Mouse (Mus musculus) gastrocnemius, postnatal 14 days (tissue): ENCODE measurements at regions not wholly inside any gene's neighbourhood (a gene's known extent, or its start where the extent isn't known, plus 50 kb on each side); places are given as distances from the start of the nearest gene placed in this dataset.

Source experiments
- DNase-seq: peaks from one replicate; pipeline ENCODE4 v3.0.0; 2021; ENCODE audit warnings: mixed read lengths
- intact Hi-C: fragments of 180-260 bp; cut with DNase I; formaldehyde crosslinking; loops from one replicate; pipeline ENCODE4 v1.15.1; 2025; ENCODE audit warnings: low total_unique reads

DNA sequence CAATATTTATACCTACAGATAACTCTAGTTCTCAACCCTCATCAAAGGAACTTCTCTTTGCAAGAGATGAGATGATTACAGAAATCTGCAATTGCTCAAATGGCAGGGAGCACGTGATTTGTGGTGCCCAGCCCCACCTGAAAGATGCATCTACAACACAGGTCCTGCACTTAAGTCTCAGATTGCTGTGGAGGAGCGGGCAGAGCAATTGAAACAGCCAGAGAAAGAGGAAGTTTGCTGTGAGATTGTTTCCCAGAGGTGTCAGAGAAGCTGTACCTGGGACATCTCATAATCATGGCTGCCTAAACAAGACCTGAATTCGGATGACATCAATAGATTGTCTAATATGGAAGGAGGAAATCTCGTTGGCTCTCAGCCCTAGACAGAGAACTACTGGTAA, 105.9 kb upstream of the Cxcr4 start:
- intact Hi-C loops, result no loop called here
- DNase-seq, result no peak

DNA sequence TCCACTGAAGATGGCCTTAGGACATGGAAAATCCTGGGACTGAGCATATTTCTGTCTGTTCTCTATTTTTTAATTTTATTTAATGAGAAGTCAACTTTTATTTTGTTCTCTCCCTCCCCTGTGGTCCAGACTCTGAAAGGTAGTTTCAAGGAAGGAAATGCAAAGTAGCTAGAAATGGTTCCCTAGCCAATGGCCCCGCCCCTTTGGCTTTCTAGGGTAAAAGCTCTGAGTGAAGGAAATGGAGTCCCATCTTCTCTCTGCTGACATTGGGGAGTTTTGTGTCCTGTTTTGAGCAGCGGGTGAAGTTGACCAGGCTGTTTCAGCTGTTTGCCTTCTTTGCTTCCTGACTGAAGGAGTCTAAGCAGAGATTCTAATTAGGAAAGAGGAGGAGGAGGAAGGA, 103.8 kb upstream of the Cxcr4 start:
- intact Hi-C loops, result no loop called here

DNA sequence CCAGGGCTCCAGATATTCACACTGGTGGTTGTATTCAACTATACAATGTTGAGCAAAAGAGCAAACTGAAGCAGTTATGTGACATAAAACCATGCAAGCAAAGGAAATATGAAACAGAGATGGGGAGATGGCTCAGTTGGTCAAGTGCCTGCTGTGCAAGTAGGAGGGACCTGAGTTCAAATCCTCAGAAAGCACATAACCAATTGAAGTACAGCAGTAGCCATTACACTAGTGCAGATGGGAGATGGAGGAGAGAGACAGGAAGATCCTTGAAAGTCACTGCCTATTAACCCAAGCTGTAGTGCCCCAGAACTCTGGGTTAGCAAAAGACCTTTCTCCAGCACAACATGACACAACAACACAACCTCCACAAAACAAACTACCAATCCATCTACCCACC, 100.7 kb upstream of the Cxcr4 start:
- no peak for DNase-seq
- intact Hi-C loops, result no loop called here

More for the DNA sequence above, 103.8 kb upstream of the Cxcr4 start:
- DNase-seq, result no peak

DNA sequence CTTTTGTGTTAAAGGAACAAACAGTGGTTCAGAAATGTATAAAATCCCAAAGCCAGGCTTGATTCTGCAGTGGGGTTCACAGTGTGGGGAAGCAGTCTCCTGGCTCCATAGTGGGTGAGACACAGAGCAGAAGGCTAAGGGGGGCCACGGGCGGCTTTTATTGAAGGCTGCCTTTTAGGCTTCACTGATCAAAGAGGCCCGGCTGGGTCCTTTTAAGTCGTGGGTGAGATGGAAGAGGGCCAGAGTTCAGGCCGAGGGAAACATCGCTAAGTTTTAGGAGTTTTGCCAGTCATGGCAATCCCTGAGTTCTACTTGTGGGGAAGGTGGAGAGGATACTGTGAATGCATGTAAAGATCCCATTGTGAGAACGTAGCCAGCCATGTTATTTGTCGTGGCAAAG, 100.2 kb upstream of the Cxcr4 start:
- intact Hi-C loops, result no loop called here
- DNase-seq, result no peak

DNA sequence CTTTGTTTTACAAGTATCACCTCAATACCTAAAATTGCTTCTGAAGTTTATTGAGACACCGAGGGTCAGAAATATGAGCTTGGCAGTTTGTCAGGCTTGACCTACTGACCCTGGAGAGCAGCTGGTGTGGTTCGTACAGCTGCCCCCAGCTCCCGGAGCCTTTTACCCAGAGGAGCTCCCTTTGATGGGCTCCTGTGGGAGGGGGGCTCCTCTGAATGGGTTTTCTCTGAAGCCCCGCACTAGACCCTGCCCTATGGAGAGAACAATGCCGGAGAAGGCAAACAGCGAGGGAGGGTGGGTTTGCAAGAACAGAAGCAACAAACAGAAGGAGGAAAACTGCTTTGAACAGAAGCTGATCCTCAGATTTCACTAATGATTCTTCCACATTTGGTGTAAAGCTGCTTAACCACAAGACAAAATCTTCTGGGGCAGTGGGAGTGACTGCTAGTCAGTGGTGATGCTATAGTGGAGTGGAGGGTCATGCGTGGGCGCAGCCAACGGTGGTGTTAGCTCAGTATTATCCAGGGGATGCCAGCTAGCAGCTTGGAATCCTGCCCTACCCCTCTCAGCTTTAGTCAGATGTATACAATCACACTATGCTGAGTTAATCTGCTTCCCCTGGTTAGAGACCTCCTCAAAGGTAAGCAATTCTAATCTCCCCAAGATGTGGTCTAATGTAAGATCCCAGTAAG, 95.3 kb upstream of the Cxcr4 start:
- DNase-seq, result no peak
- intact Hi-C loops, result no loop called here

DNA sequence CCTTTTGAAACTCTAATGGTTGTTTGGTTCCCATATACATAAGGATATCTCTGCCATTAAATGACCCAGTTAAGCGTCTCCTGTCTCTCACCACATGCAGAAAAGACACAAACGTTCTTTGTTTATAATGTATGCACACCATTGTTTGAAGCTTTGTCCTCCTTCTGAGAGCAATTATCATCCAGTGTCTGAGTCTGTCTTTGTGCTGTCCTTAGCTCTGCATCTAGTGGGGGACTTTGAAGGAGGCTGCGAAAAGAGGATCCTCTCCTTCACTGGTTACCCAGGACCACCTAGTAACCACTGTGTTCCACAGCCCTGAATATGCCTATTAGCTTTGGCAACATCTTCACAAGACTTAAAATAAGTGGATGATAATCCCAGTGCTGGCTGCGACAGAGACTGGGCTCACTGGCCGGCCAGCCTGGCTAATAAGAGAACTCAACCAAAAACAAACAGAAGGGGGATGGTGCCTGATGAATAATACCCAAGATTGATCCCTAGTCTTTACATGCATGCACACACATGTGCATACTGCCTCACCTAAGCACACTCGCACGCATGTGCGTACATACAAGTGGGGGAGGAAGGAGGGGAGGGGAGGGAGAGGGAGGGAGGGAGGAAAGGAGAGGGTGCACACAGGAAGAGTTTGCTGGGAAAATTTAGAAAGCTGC, 93.5 kb upstream of the Cxcr4 start:
- intact Hi-C loops, result no loop called here
- no peak for DNase-seq

DNA sequence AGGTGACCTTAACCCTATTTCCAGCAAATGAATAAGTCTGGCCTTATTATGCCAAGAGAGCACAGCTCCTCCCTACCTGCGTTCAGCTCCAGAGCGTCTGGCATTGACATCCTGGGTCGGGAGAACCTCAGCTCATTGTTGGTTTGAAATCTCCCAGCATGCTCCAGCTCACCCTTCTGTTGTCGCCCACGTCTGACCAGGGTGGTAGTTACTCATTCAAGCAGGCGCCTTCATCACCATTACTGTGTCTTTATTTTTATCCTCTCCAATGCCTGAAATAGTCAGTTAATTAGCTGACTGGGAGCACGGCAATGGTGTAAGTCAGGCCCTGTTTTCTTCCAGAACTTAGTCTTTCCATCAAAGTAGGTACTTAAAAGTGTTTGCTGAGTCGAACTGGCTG, 90.8 kb upstream of the Cxcr4 start:
- intact Hi-C loops, result no loop called here
- no peak for DNase-seq

DNA sequence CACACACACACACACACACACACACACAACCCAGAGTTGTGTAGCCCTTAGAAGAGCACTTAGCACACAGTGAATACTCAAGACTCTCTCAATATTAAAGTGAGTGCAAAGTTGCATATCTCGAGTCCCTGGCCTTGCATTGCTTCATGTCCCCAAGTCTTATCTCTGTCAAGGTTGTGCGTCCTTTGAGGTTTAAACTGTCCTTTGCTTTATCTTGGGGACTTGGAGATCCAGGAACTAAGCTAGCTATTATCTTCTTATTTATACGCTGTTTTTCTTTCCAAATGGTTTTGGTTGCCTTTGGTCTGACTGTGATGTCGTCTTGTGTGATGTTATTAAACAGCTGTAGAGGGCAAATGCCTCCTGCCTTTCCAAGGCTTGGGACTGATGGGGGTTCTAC, 89.2 kb upstream of the Cxcr4 start:
- DNase-seq, result no peak
- intact Hi-C loops, result no loop called here

DNA sequence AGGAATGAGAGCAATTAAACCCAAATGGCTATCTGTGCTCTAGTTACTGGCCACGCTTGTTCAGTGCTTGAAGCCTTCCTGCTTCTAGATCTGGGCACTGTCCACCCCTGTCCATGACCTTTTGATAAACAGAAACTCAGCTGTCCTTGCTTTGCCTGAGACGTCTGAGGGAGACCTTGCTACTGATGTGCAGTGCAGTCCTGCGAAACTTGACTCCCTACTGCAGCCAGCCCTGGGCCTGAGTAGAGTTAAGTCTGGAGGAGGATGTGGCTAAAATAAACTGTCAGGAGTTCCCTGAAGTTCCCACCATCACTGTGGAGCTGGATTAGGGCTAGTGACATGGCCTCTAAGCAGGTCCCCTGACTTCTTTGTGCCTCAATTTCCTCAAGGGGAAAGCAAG, 88.4 kb upstream of the Cxcr4 start:
- intact Hi-C loops, result no loop called here
- no peak for DNase-seq

DNA sequence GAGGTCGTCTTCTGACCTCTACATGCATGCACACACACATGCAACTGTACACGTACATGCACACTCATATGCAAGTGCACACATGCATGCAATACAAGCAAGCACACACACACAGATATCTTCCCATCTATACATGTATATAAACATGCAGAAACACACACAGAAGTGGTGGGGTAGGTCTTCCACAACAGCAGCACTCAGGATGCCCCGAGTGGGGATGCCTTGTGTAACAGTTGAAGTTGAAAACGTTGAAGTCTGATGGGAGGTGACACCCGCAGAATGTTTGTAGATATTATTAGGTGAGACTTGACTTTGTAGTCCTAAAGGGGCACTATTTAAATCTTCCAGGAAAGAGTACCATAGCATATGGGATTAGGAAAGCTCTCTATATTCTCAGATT, 87.9 kb upstream of the Cxcr4 start:
- intact Hi-C loops, result no loop called here
- no peak for DNase-seq

DNA sequence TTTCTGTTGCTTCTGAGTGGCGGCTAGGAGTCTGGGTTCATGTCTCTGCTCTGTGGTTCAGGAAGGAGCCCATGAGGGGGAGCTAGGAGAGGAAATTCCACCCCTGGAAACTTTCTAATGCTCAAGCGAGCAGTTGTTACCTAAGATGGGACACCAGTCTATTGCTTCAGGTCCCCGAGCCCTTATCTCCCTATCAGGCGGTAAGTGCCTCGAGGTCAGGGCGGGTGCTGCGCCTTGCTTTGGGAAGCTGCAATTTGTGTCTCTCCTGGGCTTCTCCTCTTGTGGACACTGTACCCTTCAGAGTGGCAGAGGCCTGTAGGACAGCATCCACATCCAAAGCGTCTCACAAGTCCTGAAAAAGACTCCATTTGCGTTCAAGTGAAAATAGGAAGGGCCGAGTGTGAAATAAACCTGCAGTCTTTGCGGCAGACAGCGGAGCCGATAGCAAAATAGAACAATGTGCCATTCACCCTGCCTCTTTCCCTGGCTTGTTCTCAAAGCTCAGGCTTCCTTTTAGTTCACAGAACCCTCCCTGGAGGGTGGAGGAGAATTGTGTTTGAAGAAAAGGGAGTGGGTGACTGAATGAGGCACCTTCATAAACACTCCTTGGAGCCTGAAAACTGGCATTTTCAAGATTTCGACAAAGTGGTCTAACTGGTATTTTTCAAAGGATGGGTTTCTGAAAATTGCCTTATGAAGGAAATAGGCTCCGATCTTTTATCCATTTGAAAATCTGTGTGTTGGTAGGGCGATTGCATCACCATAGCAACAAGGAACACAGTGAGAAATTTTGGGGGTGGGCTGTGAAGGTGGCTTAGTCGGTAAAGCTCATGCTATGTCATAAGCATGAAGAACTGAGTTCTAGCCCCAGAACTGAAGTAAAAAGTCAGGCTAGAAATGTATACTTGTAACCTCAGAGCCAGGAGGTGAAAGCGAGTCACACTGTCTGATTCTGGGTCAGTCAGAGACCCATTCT, 87.2 kb upstream of the Cxcr4 start:
- intact Hi-C loops, result no loop called here
- DNase-seq, result no peak

DNA sequence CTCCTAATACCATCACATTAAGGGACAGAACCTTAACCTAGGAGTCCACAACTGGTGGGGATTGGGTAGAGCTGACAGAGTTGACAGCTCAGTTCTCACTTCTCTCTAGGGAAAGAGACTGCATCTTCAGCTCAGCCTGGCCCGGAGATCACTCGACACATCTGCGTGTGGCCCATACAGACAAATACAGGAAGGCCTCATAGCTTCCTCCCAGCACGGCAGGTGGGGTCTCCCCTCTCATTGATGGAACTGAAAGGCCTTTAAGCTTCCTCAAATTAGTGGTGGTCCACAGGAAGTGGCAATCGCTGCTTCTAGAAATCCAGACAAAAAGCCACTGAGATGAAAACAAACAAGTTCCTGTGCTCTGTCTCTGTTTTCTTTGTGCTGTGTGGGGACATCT, 83.4 kb upstream of the Cxcr4 start:
- intact Hi-C loops, result no loop called here
- no peak for DNase-seq

DNA sequence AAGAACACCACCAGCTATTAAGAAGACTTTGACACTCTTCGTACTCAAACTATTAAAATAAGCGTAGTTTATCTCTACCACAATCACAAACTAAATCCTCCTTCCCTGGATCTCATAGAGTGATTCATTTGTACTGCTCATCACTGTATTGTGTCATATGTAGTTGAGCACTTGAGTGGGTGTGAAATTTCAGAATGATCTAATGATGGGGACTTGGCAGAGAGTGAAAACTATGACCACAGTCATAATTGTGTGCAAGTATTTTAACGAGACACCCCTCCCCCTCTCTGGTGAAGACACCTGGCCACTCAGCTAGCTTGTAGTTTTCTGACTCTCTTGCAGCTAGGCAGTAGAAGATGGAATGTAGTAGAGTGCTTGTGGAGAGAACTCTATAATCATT, 80.2 kb upstream of the Cxcr4 start:
- intact Hi-C loops, result loop anchor here (2.0 kb wide), 1 partner anchor 62 kb away; no protein-coding TSS in a partner anchor
- no peak for DNase-seq

DNA sequence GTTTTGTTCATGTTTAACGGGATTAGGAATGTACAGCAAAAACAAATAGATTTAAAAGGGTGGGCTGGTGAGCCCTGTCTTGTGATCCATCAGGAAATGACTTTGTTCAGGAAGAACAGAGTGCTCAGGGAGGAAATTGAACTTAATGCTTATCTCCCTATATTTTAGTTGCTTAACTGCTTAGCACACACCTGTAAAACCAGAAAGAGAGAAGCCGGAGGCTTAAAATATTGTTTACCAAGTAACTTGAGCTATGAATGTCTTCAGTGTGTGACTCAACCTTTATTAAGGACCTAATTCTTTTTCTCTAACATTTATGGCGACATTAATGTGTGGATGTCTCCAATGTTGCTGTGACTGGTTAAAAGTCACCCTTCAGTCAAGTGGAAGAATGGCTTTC, 79.4 kb upstream of the Cxcr4 start:
- intact Hi-C loops, result no loop called here
- DNase-seq, result no peak

DNA sequence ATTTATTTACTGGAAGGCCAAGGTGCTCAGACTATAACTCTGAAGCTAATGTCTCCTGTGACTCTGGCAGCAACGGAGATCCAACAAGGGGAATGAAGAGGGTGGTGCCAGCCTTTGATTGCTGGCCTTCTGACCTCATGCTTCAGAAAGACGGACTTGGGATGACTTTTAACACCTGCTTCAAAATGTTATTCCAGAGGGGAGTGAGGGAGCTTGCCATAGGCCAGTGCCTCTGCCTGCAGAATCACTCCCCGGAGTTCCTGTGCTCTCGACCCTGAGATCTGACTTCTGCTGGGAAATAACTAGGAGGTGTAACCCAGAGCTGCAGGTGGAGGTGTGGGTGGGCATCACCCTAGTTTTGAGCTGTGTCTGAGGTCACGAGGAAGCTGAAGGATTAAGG, 78.9 kb upstream of the Cxcr4 start:
- intact Hi-C loops, result no loop called here
- DNase-seq, result no peak

DNA sequence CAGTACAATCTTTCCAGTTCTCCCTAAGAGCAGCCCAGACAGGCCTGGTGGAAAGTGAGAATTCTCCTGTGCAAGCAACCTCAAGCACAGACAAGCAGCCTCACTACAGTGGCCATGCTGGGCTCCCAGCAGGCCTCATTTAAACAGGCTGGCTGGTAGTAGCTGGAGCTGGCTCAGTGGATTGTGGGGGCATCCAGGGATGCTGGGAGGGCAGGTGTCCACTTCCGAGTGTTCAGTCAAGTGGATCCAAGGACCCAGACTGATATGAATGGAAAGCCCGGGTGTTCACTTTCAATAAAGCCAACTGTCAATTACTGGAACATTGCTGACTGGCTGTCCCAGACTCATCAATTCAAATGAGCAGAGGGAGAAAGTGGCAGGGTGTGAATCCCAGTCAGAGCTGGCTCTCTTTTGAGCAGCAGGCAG, 77.2 kb upstream of the Cxcr4 start:
- intact Hi-C loops, result no loop called here
- no peak for DNase-seq

DNA sequence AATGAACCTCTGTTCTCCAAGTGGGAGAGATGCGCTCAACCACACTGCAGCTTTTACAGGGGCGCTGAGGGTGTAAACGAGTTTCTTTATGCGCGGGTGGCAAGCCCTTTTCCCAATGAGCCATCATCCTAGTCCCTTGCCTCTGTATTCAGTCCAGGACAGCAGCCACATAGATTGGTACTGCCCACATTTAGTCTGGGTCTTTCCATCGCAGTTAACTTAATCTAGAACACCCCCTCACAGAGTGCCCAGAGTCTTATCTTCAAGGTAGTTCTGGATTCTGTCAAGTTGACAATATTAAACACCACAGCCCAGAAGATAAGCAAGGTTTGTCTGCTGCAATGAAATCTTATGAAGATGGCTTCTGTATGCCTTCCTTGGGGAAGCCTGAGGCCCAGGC, 76.6 kb upstream of the Cxcr4 start:
- intact Hi-C loops, result no loop called here
- DNase-seq, result no peak

DNA sequence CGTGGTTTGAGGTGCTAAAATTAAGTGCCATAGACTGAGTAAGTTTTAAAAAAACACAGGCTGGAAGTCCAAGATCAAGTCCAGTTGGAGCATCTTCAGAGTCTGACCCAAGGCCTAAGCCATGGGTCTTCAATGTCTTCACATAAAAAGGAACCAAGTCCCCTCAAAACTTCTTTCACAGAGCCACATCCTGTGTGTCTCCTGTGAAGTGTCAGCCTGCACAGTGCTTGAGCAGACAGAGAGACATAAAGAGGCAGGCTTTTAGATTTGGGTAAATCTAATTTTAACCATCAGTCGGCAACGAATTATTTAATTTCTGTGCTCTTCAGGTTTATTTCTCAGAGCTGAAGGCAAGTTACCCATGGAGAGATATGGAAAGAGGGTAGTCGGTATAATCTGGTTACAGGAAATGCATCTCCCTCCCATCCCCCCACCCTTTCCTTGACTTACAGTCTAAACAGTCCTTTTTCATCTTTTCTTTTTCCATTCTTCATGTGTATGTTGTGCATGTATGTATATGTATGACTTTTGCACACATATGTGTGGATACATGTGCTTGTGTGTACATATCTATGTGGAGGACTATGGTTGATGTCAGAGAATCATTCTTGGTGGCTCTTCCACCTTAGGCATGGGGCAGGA, 75.1 kb upstream of the Cxcr4 start:
- intact Hi-C loops, result no loop called here
- DNase-seq, result no peak

DNA sequence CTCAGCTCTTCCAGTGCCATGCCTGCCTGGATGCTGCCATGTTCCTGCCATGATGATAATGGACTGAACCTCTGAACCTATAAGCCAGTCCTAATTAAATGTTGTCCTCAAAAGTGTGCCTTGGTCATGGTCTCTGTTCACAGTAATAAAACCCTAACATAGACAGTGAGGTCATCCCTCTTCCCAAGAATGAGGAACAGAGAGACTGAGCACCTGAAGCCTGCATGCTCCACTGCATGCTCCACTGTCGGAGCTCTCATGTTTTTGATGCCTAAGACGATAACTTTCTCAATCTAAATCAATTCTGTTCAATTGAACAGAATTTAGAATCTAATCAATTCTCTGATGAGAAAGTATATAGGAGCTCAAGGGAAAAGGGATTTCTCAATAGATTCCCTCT, 71.1 kb upstream of the Cxcr4 start:
- no peak for DNase-seq
- intact Hi-C loops, result no loop called here

DNA sequence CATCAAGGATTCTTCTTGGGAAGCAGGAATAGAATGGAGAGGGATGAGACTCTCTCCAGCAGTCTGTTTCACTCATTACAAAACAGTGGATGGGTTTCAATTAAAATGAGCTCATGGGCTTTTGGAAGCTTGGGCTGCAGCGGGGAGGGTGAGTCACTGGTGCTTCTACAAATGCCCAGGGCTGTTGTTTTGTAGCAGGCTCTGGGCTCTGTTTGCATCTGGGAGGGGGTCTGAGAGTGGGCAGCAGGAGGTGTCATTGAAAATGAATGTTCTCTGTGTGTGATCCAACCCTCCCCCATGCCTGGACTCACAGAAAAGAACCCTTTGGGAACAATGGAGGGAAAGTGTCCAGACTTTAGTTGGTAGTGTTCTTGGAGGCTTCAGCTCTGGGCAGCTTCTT, 67.8 kb upstream of the Cxcr4 start:
- intact Hi-C loops, result no loop called here
- no peak for DNase-seq
